Mouse (Mus musculus): ENCODE data around the gene Commd1. TPM values are rescaled to one million over a fixed set of nuclear protein-coding genes. Genes with fewer than 3 reads are reported as not detected.

Commd1 gene
- polyA plus RNA-seq, 1 experiment from 2014 or later: 371 TPM

GRCm38 (mm10) chr11:22981041-22981440 lies 1.1 kb downstream of the Commd1 start:
- peak overlapping the region; percentile 68 for H3K4me3 ChIP-seq (replicated peaks; ENCODE audit: low read length)
- H3K27ac ChIP-seq (ENCODE audit: low read length): peak overlapping the region; percentile 96; the same call in 1 of the 2 replicates
- no peaks in the 10 kb centered on the region for H3K9me3 ChIP-seq (replicated peaks; ENCODE audit: control insufficient read depth, low read length)
- peak overlapping the region; percentile 75 for H3K4me2 ChIP-seq (ENCODE audit: low read depth, low read length)
- 33% methylated on average over 4 of the region's 4 CpGs for WGBS
- H3K4me1 ChIP-seq (ENCODE audit: control insufficient read depth, insufficient read depth, low read length): peaks cover 19% of the 10 kb centered on the region
- no peaks in the 10 kb centered on the region for H3K36me3 ChIP-seq (ENCODE audit: control insufficient read depth, insufficient read depth, low read length)
- H3K27me3 ChIP-seq (ENCODE audit: control insufficient read depth, insufficient read depth, low read length): no peaks in the 10 kb centered on the region
- no peak for ATAC-seq (ENCODE audit: insufficient read depth, low FRiP score)
- peak overlapping the region; percentile 77 for H3K9ac ChIP-seq (ENCODE audit: low read length)

GRCm38 (mm10) chr11:22979221-22979620 lies 3.0 kb downstream of the Commd1 start:
- Histone ChIP-seq H3K9ac (ENCODE audit: low read length) (no peak overlapping the region), H3K27ac (ENCODE audit: low read length) (no peak overlapping the region), H3K27me3 (ENCODE audit: control insufficient read depth, insufficient read depth, low read length) (no peaks in the 10 kb centered on the region), H3K36me3 (ENCODE audit: control insufficient read depth, insufficient read depth, low read length) (no peaks in the 10 kb centered on the region), H3K4me2 (ENCODE audit: low read depth, low read length) (no peak overlapping the region), H3K4me3 (replicated peaks; ENCODE audit: low read length) (no peak overlapping the region), H3K4me1 (ENCODE audit: control insufficient read depth, insufficient read depth, low read length) (peaks cover 23% of the 10 kb centered on the region), H3K9me3 (replicated peaks; ENCODE audit: control insufficient read depth, low read length) (no peaks in the 10 kb centered on the region)
- ATAC-seq (ENCODE audit: insufficient read depth, low FRiP score): no peak
- 76% methylated on average over 1 of the region's 1 CpGs for WGBS

DNA sequence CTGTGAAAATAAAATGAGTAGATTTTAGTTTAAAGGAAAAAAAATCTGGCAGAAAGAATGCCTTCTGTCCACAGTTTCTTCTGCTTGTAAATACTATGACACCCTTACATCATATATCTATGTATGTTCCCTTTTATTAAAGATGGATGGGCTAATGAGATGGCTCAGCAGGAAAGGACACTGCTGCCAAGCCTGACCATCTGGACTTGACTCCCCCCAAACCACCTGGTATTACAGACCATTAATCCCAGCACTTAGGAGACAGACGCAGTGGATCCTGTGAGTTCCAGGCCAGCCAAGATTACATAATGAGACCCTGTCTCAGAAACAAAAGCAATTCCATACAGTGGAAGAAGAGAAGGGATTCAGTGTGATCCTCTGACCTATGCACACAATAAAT lies 3.5 kb downstream of the Commd1 start:
- ATAC-seq (ENCODE audit: insufficient read depth, low FRiP score): no peak
- Histone ChIP-seq H3K36me3 (ENCODE audit: control insufficient read depth, insufficient read depth, low read length) (no peaks in the 10 kb centered on the region), H3K4me3 (replicated peaks; ENCODE audit: low read length) (no peak overlapping the region), H3K9ac (ENCODE audit: low read length) (no peak overlapping the region), H3K9me3 (replicated peaks; ENCODE audit: control insufficient read depth, low read length) (no peaks in the 10 kb centered on the region), H3K27me3 (ENCODE audit: control insufficient read depth, insufficient read depth, low read length) (no peaks in the 10 kb centered on the region), H3K27ac (ENCODE audit: low read length) (no peak overlapping the region), H3K4me1 (ENCODE audit: control insufficient read depth, insufficient read depth, low read length) (peaks cover 23% of the 10 kb centered on the region), H3K4me2 (ENCODE audit: low read depth, low read length) (no peak overlapping the region)
- WGBS: 61% methylated on average over 1 of the region's 1 CpGs

GRCm38 (mm10) chr11:22978215-22978614 lies 4.0 kb downstream of the Commd1 start:
- no peak overlapping the region for H3K4me3 ChIP-seq (replicated peaks; ENCODE audit: low read length)
- no peak overlapping the region for H3K4me2 ChIP-seq (ENCODE audit: low read depth, low read length)
- H3K9me3 ChIP-seq (replicated peaks; ENCODE audit: control insufficient read depth, low read length): 0 out of 2 replicates have a peak, but pooled peaks cover 3% of the 10 kb centered on the region
- no peaks in the 10 kb centered on the region for H3K27me3 ChIP-seq (ENCODE audit: control insufficient read depth, insufficient read depth, low read length)
- 89% methylated on average over 3 of the region's 3 CpGs for WGBS
- no peak for ATAC-seq (ENCODE audit: insufficient read depth, low FRiP score)
- no peak overlapping the region for H3K27ac ChIP-seq (ENCODE audit: low read length)
- peaks cover 23% of the 10 kb centered on the region for H3K4me1 ChIP-seq (ENCODE audit: control insufficient read depth, insufficient read depth, low read length)
- H3K36me3 ChIP-seq (ENCODE audit: control insufficient read depth, insufficient read depth, low read length): peaks cover 2% of the 10 kb centered on the region; the same call in 1 of the 2 replicates
- no peak overlapping the region for H3K9ac ChIP-seq (ENCODE audit: low read length)

GRCm38 (mm10) chr11:22973599-22973998 lies 8.6 kb downstream of the Commd1 start:
- Histone ChIP-seq H3K9me3 (replicated peaks; ENCODE audit: control insufficient read depth, low read length) (peaks cover 20% of the 10 kb centered on the region), H3K36me3 (ENCODE audit: control insufficient read depth, insufficient read depth, low read length) (peaks cover 3% of the 10 kb centered on the region; the same call in 1 of the 2 replicates), H3K27ac (ENCODE audit: low read length) (peak overlapping the region; percentile 87), H3K9ac (ENCODE audit: low read length) (peak overlapping the region; percentile 69), H3K4me3 (replicated peaks; ENCODE audit: low read length) (peak overlapping the region; percentile 61), H3K27me3 (ENCODE audit: control insufficient read depth, insufficient read depth, low read length) (no peaks in the 10 kb centered on the region), H3K4me2 (ENCODE audit: low read depth, low read length) (peak overlapping the region; percentile 58), H3K4me1 (ENCODE audit: control insufficient read depth, insufficient read depth, low read length) (peaks cover 4% of the 10 kb centered on the region; the same call in 1 of the 2 replicates)
- WGBS: 55% methylated on average over 14 of the region's 14 CpGs
- 0 out of 2 replicates have a peak, but pooled peaks have one; percentile 31 for ATAC-seq (ENCODE audit: insufficient read depth, low FRiP score)

DNA sequence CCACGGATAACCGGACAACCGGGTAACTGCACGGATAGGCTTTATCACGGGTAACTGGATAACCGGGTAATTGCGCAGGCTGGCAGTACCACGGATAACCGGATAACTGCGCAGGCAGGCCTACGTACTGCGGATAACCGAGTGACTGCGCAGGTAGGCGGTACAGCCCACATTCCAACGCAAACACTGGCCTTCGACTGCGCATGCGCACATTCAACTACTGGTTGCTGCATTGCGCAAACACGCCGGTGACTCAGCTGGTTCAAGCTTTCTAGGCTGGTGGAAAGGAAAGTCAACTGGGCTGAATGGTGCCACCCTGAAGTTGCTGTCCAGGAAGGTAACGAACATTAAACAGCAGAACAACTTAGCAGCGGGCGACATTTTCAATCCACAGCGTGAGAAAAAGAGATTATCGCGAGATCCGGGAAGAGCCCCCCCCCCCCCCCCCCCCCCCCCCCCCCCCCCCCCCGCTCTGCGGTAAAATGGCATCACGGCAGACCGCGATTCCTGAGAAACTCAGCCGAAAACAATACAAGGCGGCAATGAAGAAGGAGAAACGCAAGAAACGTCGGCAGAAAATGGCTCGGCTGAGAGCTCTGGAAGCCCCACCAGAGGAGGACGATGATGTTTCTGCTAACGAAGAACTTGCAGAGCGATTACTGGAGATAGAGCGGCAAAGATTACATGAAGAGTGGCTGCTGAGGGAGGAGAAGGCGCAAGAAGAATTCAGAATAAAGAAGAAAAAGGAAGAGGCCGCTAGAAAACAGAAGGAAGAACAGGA lies 9.2 kb downstream of the Commd1 start:
- peak; percentile 74 for ATAC-seq (ENCODE audit: insufficient read depth, low FRiP score)
- peaks cover 3% of the 10 kb centered on the region; the same call in 1 of the 2 replicates for H3K36me3 ChIP-seq (ENCODE audit: control insufficient read depth, insufficient read depth, low read length)
- WGBS: 43% methylated on average over 44 of the region's 46 CpGs
- peak overlapping the region; percentile 69 for H3K9ac ChIP-seq (ENCODE audit: low read length)
- peak overlapping the region; percentile 73 for H3K4me2 ChIP-seq (ENCODE audit: low read depth, low read length)
- H3K27ac ChIP-seq (ENCODE audit: low read length): peak overlapping the region; percentile 87
- H3K27me3 ChIP-seq (ENCODE audit: control insufficient read depth, insufficient read depth, low read length): no peaks in the 10 kb centered on the region
- peak overlapping the region; percentile 61 for H3K4me3 ChIP-seq (replicated peaks; ENCODE audit: low read length)
- peaks cover 21% of the 10 kb centered on the region for H3K9me3 ChIP-seq (replicated peaks; ENCODE audit: control insufficient read depth, low read length)
- peaks cover 4% of the 10 kb centered on the region; the same call in 1 of the 2 replicates for H3K4me1 ChIP-seq (ENCODE audit: control insufficient read depth, insufficient read depth, low read length)

- Histone ChIP-seq H3K4me1 (ENCODE audit: control insufficient read depth, insufficient read depth, low read length) (peaks cover 4% of the 10 kb centered on the region; the same call in 1 of the 2 replicates), H3K27ac (ENCODE audit: low read length) (peak within 1 kb of the TSS; percentile 83), H3K4me3 (replicated peaks; ENCODE audit: low read length) (peak within 1 kb of the TSS; percentile 61), H3K9me3 (replicated peaks; ENCODE audit: control insufficient read depth, low read length) (peaks cover 27% of the 10 kb centered on the region), H3K27me3 (ENCODE audit: control insufficient read depth, insufficient read depth, low read length) (no peaks in the 10 kb centered on the region), H3K9ac (ENCODE audit: low read length) (peak within 1 kb of the TSS; percentile 60), H3K36me3 (ENCODE audit: control insufficient read depth, insufficient read depth, low read length) (peaks cover 3% of the 10 kb centered on the region; the same call in 1 of the 2 replicates), H3K4me2 (ENCODE audit: low read depth, low read length) (peak within 1 kb of the TSS; percentile 73)
- 52% methylated on average over 56 of the region's 56 CpGs for whole genome bisulfite sequencing
- peak; percentile 80 for ATAC-seq (ENCODE audit: insufficient read depth, low FRiP score)
These were observed 10.1 kb downstream of the Commd1 start, which contains the start of gene Zrsr1 for GRCm38 (mm10) chr11:22971835-22972709. Gene Zrsr1 (plus strand): TSS chr11:22972005.

DNA sequence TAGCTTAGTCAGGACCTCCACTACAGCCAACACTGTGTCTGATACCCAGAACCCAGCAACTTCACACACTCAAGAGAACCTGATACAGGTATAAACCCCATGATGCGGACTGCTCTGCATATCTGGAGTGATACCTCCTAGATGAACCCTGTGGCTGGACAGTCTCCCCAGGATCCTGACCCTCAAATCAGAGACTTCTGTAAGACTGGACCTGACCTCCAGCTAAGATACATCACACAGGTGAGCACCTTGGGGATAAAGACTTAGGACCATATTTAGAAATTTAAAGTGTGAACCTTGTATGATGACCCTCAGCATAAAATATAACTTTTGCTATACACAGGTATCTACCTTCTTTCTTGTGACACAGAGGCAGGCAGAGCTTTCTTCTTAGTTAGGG lies 11.6 kb downstream of the Commd1 start:
- Histone ChIP-seq H3K4me3 (replicated peaks; ENCODE audit: low read length) (no peak overlapping the region), H3K27me3 (ENCODE audit: control insufficient read depth, insufficient read depth, low read length) (no peaks in the 10 kb centered on the region), H3K4me1 (ENCODE audit: control insufficient read depth, insufficient read depth, low read length) (peaks cover 3% of the 10 kb centered on the region; the same call in 1 of the 2 replicates), H3K36me3 (ENCODE audit: control insufficient read depth, insufficient read depth, low read length) (peaks cover 3% of the 10 kb centered on the region; the same call in 1 of the 2 replicates), H3K9me3 (replicated peaks; ENCODE audit: control insufficient read depth, low read length) (peaks cover 27% of the 10 kb centered on the region), H3K9ac (ENCODE audit: low read length) (no peak overlapping the region), H3K4me2 (ENCODE audit: low read depth, low read length) (no peak overlapping the region), H3K27ac (ENCODE audit: low read length) (no peak overlapping the region)
- no peak for ATAC-seq (ENCODE audit: insufficient read depth, low FRiP score)
- 93% methylated on average over 1 of the region's 1 CpGs for WGBS
